Comparison of ENCODE assay signal across 17 mouse cellular contexts in the genomic region with DNA sequence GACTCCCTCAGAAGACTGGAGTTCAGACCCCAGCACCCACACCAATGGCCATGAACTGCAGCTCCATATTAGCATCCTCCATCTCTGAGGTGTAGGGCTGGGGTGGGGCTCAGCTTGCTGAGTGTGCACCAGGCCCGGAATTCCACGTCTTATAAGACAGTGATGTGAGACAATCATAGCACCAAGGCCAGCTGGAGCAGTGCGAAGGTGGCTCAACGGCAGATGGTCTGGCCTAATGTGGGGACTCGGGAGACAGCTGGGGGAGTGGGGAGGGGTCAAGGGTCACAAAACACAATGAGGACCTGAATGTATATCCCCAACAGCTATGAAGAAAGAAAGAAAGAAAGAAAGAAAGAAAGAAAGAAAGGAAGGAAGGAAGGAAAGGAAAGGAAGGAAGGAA. TPM values are rescaled to one million over a fixed set of nuclear protein-coding genes. Genes with fewer than 3 reads are reported as not detected.
"Had no signal": no experiment of that assay in that cellular context is flagged by ENCODE, and none has a peak within 500 bp of the region (broad histone marks: within the 10 kb centered on the region; RNA-seq: fewer than 3 reads in every experiment).

No protein-coding gene starts in this region.

- DNase-seq: lung, adult 18-20 months; lung, embryonic 14.5 days; lung, postnatal 10 days; lung, postnatal 4 days; retina, postnatal 1 day; right cerebral cortex, adult 18-20 months; right cerebral cortex, postnatal 25 days; right cerebral cortex, postnatal 4 days; spleen, adult 18-20 months; thymus, adult 18-20 months; thymus, postnatal 14 days; thymus, postnatal 36 days had no signal

- H3K27ac ChIP-seq: liver, embryonic 12.5 days; liver, embryonic 14.5 days; neural tube, embryonic 13.5 days; neural tube, embryonic 15.5 days had no signal

- ATAC-seq: liver, embryonic 12.5 days had no signal

- H3K9me3 ChIP-seq: liver, embryonic 12.5 days; neural tube, embryonic 13.5 days; neural tube, embryonic 15.5 days had no signal

- H3K4me2 ChIP-seq: liver, embryonic 12.5 days; lung, embryonic 14.5 days; neural tube, embryonic 13.5 days; neural tube, embryonic 15.5 days had no signal

- H3K4me1 ChIP-seq: liver, embryonic 12.5 days; neural tube, embryonic 13.5 days; neural tube, embryonic 15.5 days had no signal

- H3K36me3 ChIP-seq: liver, embryonic 12.5 days; neural tube, embryonic 13.5 days; neural tube, embryonic 15.5 days had no signal

- H3K9ac ChIP-seq: liver, embryonic 12.5 days; liver, embryonic 14.5 days; lung, embryonic 14.5 days; neural tube, embryonic 13.5 days; neural tube, embryonic 15.5 days had no signal

- H3K4me3 ChIP-seq: liver, embryonic 12.5 days; myocyte; neural tube, embryonic 13.5 days; neural tube, embryonic 15.5 days had no signal

- H3K27me3 ChIP-seq: liver, embryonic 12.5 days; neural tube, embryonic 13.5 days; neural tube, embryonic 15.5 days had no signal

RNA-seq across cellular contexts. Expression of a gene that starts 9.7 kb away (rescaled TPM):
- polyA plus RNA-seq: myocyte had no signal
